ENCODE assay signal across 8 mouse cellular contexts in genomic region chr17:26780750-26781571, GRCm38 (mm10). TPM values are rescaled to one million over a fixed set of nuclear protein-coding genes. Genes with fewer than 3 reads are reported as not detected.
DNase-seq lines count a peak whose midpoint lies in the region; ATAC-seq and TF ChIP-seq lines count a peak whose summit lies in the region.

TSS of gene Bnip1 (plus strand) at chr17:26781066.

- intact Hi-C loops in gastrocnemius, adult 2 months (cut with DNase I): loop anchor here (5.0 kb wide), 1 partner anchor 421 kb away; the partner anchor contains the start of gene Lemd2
- intact Hi-C loops in left cerebral cortex, adult 2 months (cut with DNase I): loop anchor here (5.0 kb wide), 3 partner anchors 64 to 319 kb away; partner anchors contain the start of genes Atp6v0e and Crebrf

- ATAC-seq in hindbrain, postnatal 0 days: peak; percentile 87
- ATAC-seq in megakaryocyte, adult 5-6 weeks (ENCODE audit: poor library complexity, severe bottlenecking): peak; percentile 82

- TF ChIP-seq CTCF in gastrocnemius, adult 2 months (IDR thresholded peaks at IDR 0.05): no peak
- no peak for TF ChIP-seq CTCF in hindbrain, postnatal 0 days (IDR thresholded peaks at IDR 0.05; ENCODE audit: low read depth)
- TF ChIP-seq CTCF in left cerebral cortex, adult 2 months (IDR thresholded peaks at IDR 0.05): no peak

- peak within 1 kb of the TSS; percentile 72 for H3K4me3 ChIP-seq in gastrocnemius, adult 2 months
- peak within 1 kb of the TSS; percentile 73 for H3K4me3 ChIP-seq in hindbrain, postnatal 0 days (ENCODE audit: low read length)
- H3K4me3 ChIP-seq in left cerebral cortex, adult 2 months: peak within 1 kb of the TSS; percentile 78

- WGBS in hindbrain, postnatal 0 days: under 1% methylated on average over 42 of the region's 42 CpGs

- H3K9me3 ChIP-seq in hindbrain, postnatal 0 days (ENCODE audit: low read length): no peaks in the 10 kb centered on the region

- H3K4me1 ChIP-seq in hindbrain, postnatal 0 days (ENCODE audit: insufficient read depth, low read length): peaks cover 5% of the 10 kb centered on the region

- peak; percentile 71 for DNase-seq in T-cell, adult 2 months (ENCODE audit: low spot score)
- DNase-seq in cerebellum, postnatal 36 days: peak; percentile 85 to 89
- DNase-seq in gastrocnemius, adult 2 months: peak; percentile 82
- DNase-seq in hindbrain, postnatal 0 days (ENCODE audit: low spot score): peak; percentile 91
- peak; percentile 81 to 87 for DNase-seq in left cerebral cortex, adult 2 months (ENCODE audit: extremely low spot score in 1 of 2, low spot score in 2 of 2)
- DNase-seq in right cerebral cortex, adult 2 months (ENCODE audit: low spot score in 2 of 2): peak; percentile 85 to 91
- peak; percentile 68 to 79 for DNase-seq in urinary bladder, postnatal 36 days (ENCODE audit: low spot score in 2 of 2)

- peak within 1 kb of the TSS; percentile 80 for H3K9ac ChIP-seq in hindbrain, postnatal 0 days (replicated peaks; ENCODE audit: low read length)

- H3K4me2 ChIP-seq in hindbrain, postnatal 0 days (ENCODE audit: low read depth, low read length): peak within 1 kb of the TSS; percentile 95

- peak within 1 kb of the TSS; percentile 84 for H3K27ac ChIP-seq in gastrocnemius, adult 2 months
- H3K27ac ChIP-seq in hindbrain, postnatal 0 days: peak within 1 kb of the TSS; percentile 62
- H3K27ac ChIP-seq in left cerebral cortex, adult 2 months: peak within 1 kb of the TSS; percentile 96

- H3K36me3 ChIP-seq in hindbrain, postnatal 0 days (ENCODE audit: insufficient read depth, low read length): peaks cover 19% of the 10 kb centered on the region

- no peaks in the 10 kb centered on the region for H3K27me3 ChIP-seq in hindbrain, postnatal 0 days (ENCODE audit: insufficient read depth, low read length)

RNA-seq across cellular contexts. Expression of gene Bnip1, which starts in this region (rescaled TPM):
- 10 to 100 TPM; 27.3 to 30.3 TPM for total RNA-seq in gastrocnemius, adult 2 months (2021)
- 38.6 and 42.1 TPM in 2 replicates for total RNA-seq in hindbrain, postnatal 0 days (2014; rRNA removed)
- 45.2 and 48.1 TPM in 2 replicates for polyA plus RNA-seq in hindbrain, postnatal 0 days (2015; fragmentation: Nextera tagmentation; extraction: Ambion mirVana)
- 10 to 100 TPM; 32.6 to 34.6 TPM for total RNA-seq in left cerebral cortex, adult 2 months (2021)
- total RNA-seq in megakaryocyte, adult 5-6 weeks (2015): 18.8 and 20.2 TPM in 2 replicates
- 22.0 and 31.9 TPM in 2 replicates for total RNA-seq in megakaryocyte, adult 5-6 weeks (2017)

Comparison
In these comparisons a context has a peak if more than half of its experiments do, and no peak if none do; other contexts are left out.
1. Peak in every context shown above with its lines: DNase-seq, ATAC-seq, H3K4me3 ChIP-seq and H3K27ac ChIP-seq.